Mouse (Mus musculus) testis, adult 2 months (tissue): ENCODE results near the gene Ssu72.

Source experiments
- CTCF ChIP-seq: fragments of 200-500 bp; IDR thresholded peaks from 2 replicates; pipeline ENCODE4 v1.5.1; 2012; ENCODE audit warnings: low read depth, mild to moderate bottlenecking, inconsistent platforms, low read length, moderate library complexity; ENCODE audit not compliant: control insufficient read depth, insufficient read depth, insufficient replicate concordance
- POLR2A ChIP-seq: fragments of 200-500 bp; IDR thresholded peaks from 2 replicates; pipeline ENCODE4 v1.6.1; 2012; ENCODE audit warnings: low read depth, mild to moderate bottlenecking, inconsistent platforms, low read length, moderate library complexity; ENCODE audit not compliant: control insufficient read depth

- TF ChIP-seq CTCF (no peak), POLR2A (no peak)
These were observed 961 bp downstream of the Ssu72 start for GRCm38 (mm10) chr4:155705592-155705929.
